Mouse (Mus musculus) liver, embryonic 13.5 days (tissue): Measurements from ENCODE around the gene Calhm4. TPM values are rescaled to one million over a fixed set of nuclear protein-coding genes. Genes with fewer than 3 reads are reported as not detected.

Source experiments
- ATAC-seq: fragments of 200-750 bp; cut with Nextera tagmentation; 2 replicates; pipeline ENCODE4 v1.8.0; 2017; ENCODE audit warnings: low read depth, mild to moderate bottlenecking, moderate number of reproducible peaks, moderate library complexity
- DNase-seq: peaks from one replicate; pipeline ENCODE4 v3.0.0; 2022
- H3K27ac ChIP-seq: fragments of 300-500 bp; sonication (generic); 2 replicates; pipeline ENCODE4 v1.5.1; 2015; ENCODE audit warnings: moderate library complexity, mild to moderate bottlenecking, inconsistent platforms
- H3K27me3 ChIP-seq: fragments of 300-500 bp; sonication (generic); 2 replicates; pipeline ENCODE4 v1.6.1; 2015; ENCODE audit warnings: mild to moderate bottlenecking, inconsistent platforms
- H3K36me3 ChIP-seq: fragments of 300-500 bp; sonication (generic); 2 replicates; pipeline ENCODE4 v1.6.1; 2015; ENCODE audit warnings: mild to moderate bottlenecking, inconsistent platforms
- H3K4me1 ChIP-seq: fragments of 300-500 bp; sonication (generic); replicated peaks from 2 replicates; pipeline ENCODE4 v1.6.1; 2015; ENCODE audit warnings: inconsistent platforms
- H3K4me2 ChIP-seq: fragments of 300-500 bp; sonication (generic); 2 replicates; pipeline ENCODE4 v1.6.1; 2015; ENCODE audit warnings: inconsistent platforms, mild to moderate bottlenecking, moderate library complexity
- H3K4me3 ChIP-seq: fragments of 300-500 bp; sonication (generic); replicated peaks from 2 replicates; pipeline ENCODE4 v1.5.1; 2015; ENCODE audit warnings: mild to moderate bottlenecking, inconsistent platforms
- H3K9ac ChIP-seq: fragments of 300-500 bp; sonication (generic); 2 replicates; pipeline ENCODE4 v1.6.1; 2015; ENCODE audit warnings: mild to moderate bottlenecking, inconsistent platforms
- H3K9me3 ChIP-seq: fragments of 300-500 bp; sonication (generic); replicated peaks from 2 replicates; pipeline ENCODE4 v1.6.1; 2016; ENCODE audit warnings: inconsistent platforms
- WGBS: fragments of 180-500 bp; shearing (Covaris S2); methylation state at CpG from one replicate; pipeline ENCODE4 v1.1.7; 2015; ENCODE audit not compliant: insufficient replicate concordance; 5-methylcytosine and 5-hydroxymethylcytosine counted together
- polyA plus RNA-seq: library from polyadenylated mRNA; unstranded; fragments of >200 nt; fragmentation: Nextera tagmentation; extraction: Ambion mirVana; gene quantifications from 2 replicates; pipeline ENCODE4 v1.2.1, GENCODE M21; 2015

Gene Calhm4
- not detected in 2 replicates for polyA plus RNA-seq

- DNase-seq (no peak), ATAC-seq (no peak)
- H3K4me3 ChIP-seq: no peak within 1 kb of the TSS
- WGBS: 63% methylated on average over 5 of the region's 5 CpGs
- H3K4me2 ChIP-seq: no peak within 1 kb of the TSS
- no peaks in the 10 kb centered on the region for H3K9me3 ChIP-seq
- no peaks in the 10 kb centered on the region for H3K4me1 ChIP-seq
- H3K27ac ChIP-seq: no peak within 1 kb of the TSS
- H3K27me3 ChIP-seq: no peaks in the 10 kb centered on the region
- no peaks in the 10 kb centered on the region for H3K36me3 ChIP-seq
- no peak within 1 kb of the TSS for H3K9ac ChIP-seq
These were observed at the start of gene Calhm4 for GRCm38 (mm10) chr10:34044210-34044609. Gene Calhm4, minus strand, starts transcription at chr10:34044310.

DNA sequence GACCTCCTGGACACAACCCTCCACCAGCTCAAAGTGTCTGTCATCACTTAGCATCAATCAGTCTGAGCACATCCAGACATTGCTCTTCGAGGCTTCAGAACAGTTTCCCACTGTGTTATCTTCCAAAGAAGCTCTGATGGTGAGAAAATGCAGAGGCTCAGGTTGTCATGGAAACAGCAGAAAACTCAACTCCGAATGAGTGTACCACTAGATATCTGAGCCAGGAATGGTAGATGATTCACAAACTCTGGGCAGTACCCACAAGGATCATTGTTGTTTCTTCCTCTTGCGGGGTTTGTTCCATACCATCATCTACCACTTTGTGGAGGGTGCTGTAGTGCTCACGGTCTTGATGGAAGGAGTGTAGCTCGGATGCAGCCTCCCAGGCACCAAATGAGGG lies 47.8 kb upstream of the Calhm4 start:
- 47% methylated on average over 5 of the region's 5 CpGs for WGBS
- H3K9ac ChIP-seq: no peak overlapping the region
- no peak overlapping the region for H3K27ac ChIP-seq
- no peaks in the 10 kb centered on the region for H3K36me3 ChIP-seq
- H3K4me1 ChIP-seq: 0 out of 2 replicates have a peak, but pooled peaks cover 3% of the 10 kb centered on the region
- H3K27me3 ChIP-seq: no peaks in the 10 kb centered on the region
- DNase-seq: no peak
- no peak for ATAC-seq
- no peak overlapping the region for H3K4me3 ChIP-seq
- no peaks in the 10 kb centered on the region for H3K9me3 ChIP-seq
- H3K4me2 ChIP-seq: no peak overlapping the region

- H3K36me3 ChIP-seq: no peaks in the 10 kb centered on the region
- H3K27me3 ChIP-seq: no peaks in the 10 kb centered on the region
- DNase-seq (no peak), ATAC-seq (no peak)
- H3K4me3 ChIP-seq: no peak overlapping the region
- H3K4me1 ChIP-seq: no peaks in the 10 kb centered on the region
- 56% methylated on average over 1 of the region's 1 CpGs for WGBS
- no peaks in the 10 kb centered on the region for H3K9me3 ChIP-seq
- H3K4me2 ChIP-seq: no peak overlapping the region
- H3K9ac ChIP-seq: no peak overlapping the region
- H3K27ac ChIP-seq: no peak overlapping the region
These were observed 46.4 kb upstream of the Calhm4 start for GRCm38 (mm10) chr10:34090481-34090880.

- H3K9ac ChIP-seq: no peak overlapping the region
These were observed 45.4 kb upstream of the Calhm4 start for GRCm38 (mm10) chr10:34089517-34089916.

DNA sequence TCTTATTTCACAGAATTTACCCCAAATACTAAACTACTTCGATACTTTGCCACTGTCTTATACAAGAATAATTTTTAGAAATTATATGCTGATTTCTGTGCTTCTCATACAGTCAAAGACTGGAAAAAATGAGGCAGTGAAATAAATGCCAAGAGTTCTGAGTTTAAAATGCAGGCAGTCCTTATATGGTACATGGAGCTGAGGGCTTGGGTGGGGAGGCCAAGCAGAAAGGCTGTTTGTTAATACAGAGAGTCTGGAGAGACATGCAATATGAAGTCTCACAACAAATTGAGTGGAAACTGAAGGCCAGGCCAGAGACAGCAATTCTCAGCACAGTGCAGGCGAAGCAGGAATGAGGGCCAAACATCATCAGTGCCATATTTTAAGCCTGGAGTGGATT lies 44.4 kb upstream of the Calhm4 start:
- no peak for DNase-seq
- H3K27me3 ChIP-seq: no peaks in the 10 kb centered on the region

More at GRCm38 (mm10) chr10:34089517-34089916, 45.4 kb upstream of the Calhm4 start:
- no peaks in the 10 kb centered on the region for H3K27me3 ChIP-seq
- H3K4me3 ChIP-seq: no peak overlapping the region
- no peak for DNase-seq
- no peaks in the 10 kb centered on the region for H3K4me1 ChIP-seq
- no peak overlapping the region for H3K27ac ChIP-seq
- no peak for ATAC-seq
- H3K9me3 ChIP-seq: no peaks in the 10 kb centered on the region
- H3K4me2 ChIP-seq: no peak overlapping the region
- 26% methylated on average over 3 of the region's 3 CpGs for WGBS
- no peaks in the 10 kb centered on the region for H3K36me3 ChIP-seq

GRCm38 (mm10) chr10:34086514-34086913 lies 42.4 kb upstream of the Calhm4 start:
- Histone ChIP-seq H3K27ac (no peak overlapping the region), H3K9me3 (no peaks in the 10 kb centered on the region), H3K4me3 (no peak overlapping the region), H3K9ac (no peak overlapping the region), H3K27me3 (no peaks in the 10 kb centered on the region), H3K36me3 (no peaks in the 10 kb centered on the region), H3K4me1 (no peaks in the 10 kb centered on the region), H3K4me2 (no peak overlapping the region)
- ATAC-seq: no peak
- no peak for DNase-seq
- 77% methylated on average over 1 of the region's 1 CpGs for WGBS

More for the DNA sequence above, 44.4 kb upstream of the Calhm4 start:
- Histone ChIP-seq H3K4me1 (no peaks in the 10 kb centered on the region), H3K9me3 (no peaks in the 10 kb centered on the region), H3K36me3 (no peaks in the 10 kb centered on the region), H3K27ac (no peak overlapping the region), H3K9ac (no peak overlapping the region), H3K4me3 (no peak overlapping the region), H3K4me2 (no peak overlapping the region)
- WGBS: 60% methylated on average over 2 of the region's 2 CpGs
- ATAC-seq: no peak

DNA sequence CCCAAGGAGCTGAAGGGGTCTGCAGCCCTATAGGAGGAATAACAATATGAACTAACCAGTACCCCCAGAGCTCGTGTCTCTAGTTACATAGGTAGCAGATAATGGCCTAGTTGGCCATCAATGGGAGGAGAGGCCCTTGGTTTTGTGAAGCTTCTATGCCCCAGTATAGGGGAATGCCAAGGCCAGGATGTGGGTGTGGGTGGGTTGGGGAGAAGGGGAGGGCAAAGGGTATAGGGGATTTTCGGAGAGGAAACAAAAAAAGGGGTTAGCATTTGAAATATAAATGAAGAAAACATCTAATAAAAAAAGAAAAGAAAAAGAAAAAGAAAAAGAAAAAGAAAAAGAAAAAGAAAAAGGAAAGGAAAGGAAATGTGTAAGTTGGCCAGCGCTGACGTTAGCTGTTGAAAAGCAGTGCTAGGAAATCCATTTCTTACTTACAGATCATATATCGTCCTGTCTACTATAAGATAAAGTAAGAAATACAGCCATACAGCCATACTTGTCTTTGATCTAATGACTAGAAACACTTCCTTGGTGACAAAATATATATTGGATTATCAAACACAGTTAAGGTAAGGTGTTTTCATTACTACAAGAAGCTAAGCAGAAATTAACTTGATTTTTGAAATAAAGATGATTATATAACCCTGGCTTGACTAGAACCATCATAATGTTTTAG lies 30.6 kb upstream of the Calhm4 start:
- 64% methylated on average over 5 of the region's 5 CpGs for WGBS

DNA sequence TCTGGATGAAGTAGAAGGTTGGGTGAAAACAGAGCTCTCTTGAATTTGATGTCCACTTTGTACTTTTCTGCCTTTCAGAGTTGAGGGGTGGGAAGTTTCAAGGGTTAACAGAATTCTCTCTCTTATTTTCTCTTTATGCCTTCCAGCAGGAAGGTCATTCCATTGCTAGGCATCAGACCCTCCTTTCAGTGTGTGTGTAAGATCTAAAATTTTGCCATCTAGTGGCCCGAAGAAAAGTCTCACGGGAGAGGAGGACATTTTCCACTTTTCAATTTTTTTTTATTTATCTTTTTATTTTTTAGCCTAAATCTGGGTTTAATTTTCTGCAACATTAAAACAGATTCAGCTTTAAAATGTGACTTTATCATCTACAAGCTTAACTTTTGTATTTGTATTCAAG lies 27.5 kb upstream of the Calhm4 start:
- H3K27ac ChIP-seq: no peak overlapping the region
- 50% methylated on average over 2 of the region's 2 CpGs for WGBS
- H3K36me3 ChIP-seq: no peaks in the 10 kb centered on the region
- no peaks in the 10 kb centered on the region for H3K4me1 ChIP-seq
- ATAC-seq (no peak), DNase-seq (no peak)
- H3K4me2 ChIP-seq: no peak overlapping the region
- no peak overlapping the region for H3K9ac ChIP-seq
- H3K9me3 ChIP-seq: no peaks in the 10 kb centered on the region
- no peaks in the 10 kb centered on the region for H3K27me3 ChIP-seq
- no peak overlapping the region for H3K4me3 ChIP-seq

More for the DNA sequence above, 30.6 kb upstream of the Calhm4 start:
- Histone ChIP-seq H3K9me3 (no peaks in the 10 kb centered on the region), H3K4me2 (no peak overlapping the region), H3K27ac (no peak overlapping the region), H3K4me1 (no peaks in the 10 kb centered on the region), H3K9ac (no peak overlapping the region), H3K36me3 (no peaks in the 10 kb centered on the region), H3K4me3 (no peak overlapping the region), H3K27me3 (no peaks in the 10 kb centered on the region)
- no peak for ATAC-seq
- DNase-seq: no peak

DNA sequence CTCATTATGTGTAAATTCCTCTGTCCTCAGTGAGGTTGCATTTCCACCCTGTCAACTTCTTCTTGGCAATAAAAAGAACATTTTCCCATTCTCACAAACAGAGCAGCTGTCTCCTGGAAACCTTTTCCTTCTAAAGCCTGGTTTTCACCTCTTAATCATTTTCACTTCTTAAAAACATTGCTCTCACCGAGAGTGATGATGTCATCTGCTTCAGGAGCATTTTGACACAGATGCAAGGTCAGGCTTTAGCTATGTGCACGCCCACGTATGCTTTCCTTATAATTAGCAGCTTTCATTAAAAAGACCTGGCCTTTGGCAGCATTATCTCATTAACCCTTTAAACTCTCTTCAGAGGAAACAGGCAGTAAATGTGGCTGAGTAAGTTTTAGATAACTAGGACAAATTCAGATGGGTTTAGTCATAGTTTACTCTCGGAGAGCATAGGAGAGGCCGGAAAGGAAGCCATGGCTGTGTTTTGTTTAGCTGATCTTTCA lies 26.9 kb upstream of the Calhm4 start:
- H3K27me3 ChIP-seq: no peaks in the 10 kb centered on the region
- no peak overlapping the region for H3K27ac ChIP-seq
- H3K4me2 ChIP-seq: no peak overlapping the region
- ATAC-seq (no peak), DNase-seq (no peak)
- H3K36me3 ChIP-seq: no peaks in the 10 kb centered on the region
- no peaks in the 10 kb centered on the region for H3K9me3 ChIP-seq
- WGBS: 55% methylated on average over 5 of the region's 5 CpGs
- H3K4me3 ChIP-seq: no peak overlapping the region
- no peaks in the 10 kb centered on the region for H3K4me1 ChIP-seq
- H3K9ac ChIP-seq: no peak overlapping the region

GRCm38 (mm10) chr10:34069606-34070005 lies 25.5 kb upstream of the Calhm4 start:
- WGBS: 31% methylated on average over 1 of the region's 1 CpGs
- DNase-seq (no peak), ATAC-seq (no peak)
- Histone ChIP-seq H3K27ac (no peak overlapping the region), H3K9ac (no peak overlapping the region), H3K4me3 (no peak overlapping the region), H3K4me2 (no peak overlapping the region), H3K27me3 (no peaks in the 10 kb centered on the region), H3K36me3 (no peaks in the 10 kb centered on the region), H3K4me1 (no peaks in the 10 kb centered on the region), H3K9me3 (no peaks in the 10 kb centered on the region)

- Histone ChIP-seq H3K4me3 (no peak overlapping the region), H3K27ac (no peak overlapping the region), H3K4me1 (no peaks in the 10 kb centered on the region), H3K36me3 (no peaks in the 10 kb centered on the region), H3K9ac (no peak overlapping the region), H3K9me3 (no peaks in the 10 kb centered on the region), H3K4me2 (no peak overlapping the region), H3K27me3 (no peaks in the 10 kb centered on the region)
- DNase-seq: no peak
- no peak for ATAC-seq
- 35% methylated on average over 3 of the region's 3 CpGs for WGBS
These were observed 22.5 kb upstream of the Calhm4 start for GRCm38 (mm10) chr10:34066591-34066990.

- Histone ChIP-seq H3K36me3 (no peaks in the 10 kb centered on the region), H3K4me1 (no peaks in the 10 kb centered on the region), H3K27me3 (no peaks in the 10 kb centered on the region), H3K4me3 (no peak overlapping the region), H3K4me2 (no peak overlapping the region), H3K27ac (no peak overlapping the region), H3K9ac (no peak overlapping the region), H3K9me3 (no peaks in the 10 kb centered on the region)
- DNase-seq: no peak
- ATAC-seq: no peak
- 42% methylated on average over 2 of the region's 2 CpGs for WGBS
These were observed 9.9 kb upstream of the Calhm4 start for GRCm38 (mm10) chr10:34053987-34054386.
